Mouse (Mus musculus): ENCODE measurements around the gene Atox1. TPM values are rescaled to one million over a fixed set of nuclear protein-coding genes. Genes with fewer than 3 reads are reported as not detected.

Gene Atox1
- 108 TPM for polyA plus RNA-seq (2017; shearing (Covaris generic))

GRCm38 (mm10) chr11:55461019-55461645 is at the start of gene Atox1:
Gene Atox1, minus strand, starts transcription at chr11:55461239.

GRCm38 (mm10) chr11:55469048-55469843 is 8.2 kb upstream of the Atox1 start, which contains the start of gene G3bp1:
Gene G3bp1, plus strand, starts transcription at chr11:55469685.

GRCm38 (mm10) chr11:55422978-55423377 is 38.1 kb downstream of the Atox1 start, which contains the start of gene Sparc:
Gene Sparc, minus strand, starts transcription at chr11:55423183.

Other genes starting within 250 kb of the Atox1 start
- gene Fat2, start 124.7 kb downstream of the Atox1 start, polyA plus RNA-seq (2017; shearing (Covaris generic)), result 0.07 TPM
- gene Sparc, start 38.1 kb downstream of the Atox1 start, polyA plus RNA-seq (2017; shearing (Covaris generic)), result 0.61 TPM
- gene G3bp1, start 8.4 kb upstream of the Atox1 start, polyA plus RNA-seq (2017; shearing (Covaris generic)), result 133 TPM
- gene Glra1, start 147.0 kb upstream of the Atox1 start, polyA plus RNA-seq (2017; shearing (Covaris generic)), result not detected

All from effector memory CD4-positive, alpha-beta T cell, adult 7 months (primary cell).